Mouse (Mus musculus): ENCODE data around the gene Cdk19. TPM values are rescaled to one million over a fixed set of nuclear protein-coding genes. Genes with fewer than 3 reads are reported as not detected.

Cdk19 gene
- polyA plus RNA-seq, 1 experiment from 2014 or later: 8.3 TPM

Other genes starting within 250 kb of the Cdk19 start
- gene Slc16a10, start 197.3 kb upstream of the Cdk19 start, polyA plus RNA-seq (2015; fragmentation: Nextera tagmentation; extraction: Ambion mirVana): 16.5 and 17.0 TPM in 2 replicates
- 63.1 and 65.6 TPM in 2 replicates for gene Rpf2, start 92.5 kb upstream of the Cdk19 start, polyA plus RNA-seq (2015; fragmentation: Nextera tagmentation; extraction: Ambion mirVana)
- gene Gtf3c6, start 81.5 kb upstream of the Cdk19 start, polyA plus RNA-seq (2015; fragmentation: Nextera tagmentation; extraction: Ambion mirVana): 88.9 and 92.0 TPM in 2 replicates
- gene Amd1, start 37.4 kb upstream of the Cdk19 start, polyA plus RNA-seq (2015; fragmentation: Nextera tagmentation; extraction: Ambion mirVana): 60.3 and 69.1 TPM in 2 replicates
- gene Slc22a16, start 230.8 kb downstream of the Cdk19 start, polyA plus RNA-seq (2015; fragmentation: Nextera tagmentation; extraction: Ambion mirVana): not detected in 2 replicates